Mouse (Mus musculus): ENCODE data around the gene Psme2b.
"Not testable (repeated sequence)": the region's sequence is repeated elsewhere in the genome, so short reads cannot be mapped to it uniquely, and the experiment has no call there.

DNA sequence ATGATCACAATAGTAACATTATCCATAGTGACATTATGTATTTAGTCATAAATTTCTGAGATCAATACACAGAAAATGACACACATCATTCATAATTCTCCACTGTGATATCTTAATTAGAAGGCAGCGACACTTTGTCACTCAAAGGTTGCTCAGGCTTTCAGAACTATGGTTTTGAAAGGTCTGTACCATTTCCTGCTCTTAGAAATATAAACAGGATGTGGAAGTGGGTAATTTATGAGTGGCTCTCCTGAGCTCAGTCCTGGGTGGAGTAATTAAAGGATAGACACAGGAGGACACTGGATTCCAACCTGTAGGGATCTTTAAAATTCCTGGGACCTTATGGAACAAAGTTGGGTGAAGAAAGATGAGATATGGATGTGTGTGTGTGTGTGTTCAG, 12.6 kb downstream of the Psme2b start:
- not testable (repeated sequence) for TF ChIP-seq CTCF, POLR2A (IDR thresholded peaks at IDR 0.05; ENCODE audit: insufficient read depth, low read depth, low read length)
